Mouse (Mus musculus) effector memory CD4-positive, alpha-beta T cell, adult 7 months (primary cell): ENCODE data around the gene Glrx5. TPM values are rescaled to one million over a fixed set of nuclear protein-coding genes. Genes with fewer than 3 reads are reported as not detected.

Experiments used
- polyA plus RNA-seq: library from polyadenylated mRNA; unstranded; fragments of 100-300 nt; shearing (Covaris generic); gene quantifications from one replicate; pipeline ENCODE4 v1.2.1, GENCODE M21; 2017

The Glrx5 gene
- polyA plus RNA-seq, result 56.3 TPM

GRCm38 (mm10) chr12:105032147-105032831 is at the start of gene Glrx5:
TSS of gene Glrx5 (plus strand) at chr12:105032688.

DNA sequence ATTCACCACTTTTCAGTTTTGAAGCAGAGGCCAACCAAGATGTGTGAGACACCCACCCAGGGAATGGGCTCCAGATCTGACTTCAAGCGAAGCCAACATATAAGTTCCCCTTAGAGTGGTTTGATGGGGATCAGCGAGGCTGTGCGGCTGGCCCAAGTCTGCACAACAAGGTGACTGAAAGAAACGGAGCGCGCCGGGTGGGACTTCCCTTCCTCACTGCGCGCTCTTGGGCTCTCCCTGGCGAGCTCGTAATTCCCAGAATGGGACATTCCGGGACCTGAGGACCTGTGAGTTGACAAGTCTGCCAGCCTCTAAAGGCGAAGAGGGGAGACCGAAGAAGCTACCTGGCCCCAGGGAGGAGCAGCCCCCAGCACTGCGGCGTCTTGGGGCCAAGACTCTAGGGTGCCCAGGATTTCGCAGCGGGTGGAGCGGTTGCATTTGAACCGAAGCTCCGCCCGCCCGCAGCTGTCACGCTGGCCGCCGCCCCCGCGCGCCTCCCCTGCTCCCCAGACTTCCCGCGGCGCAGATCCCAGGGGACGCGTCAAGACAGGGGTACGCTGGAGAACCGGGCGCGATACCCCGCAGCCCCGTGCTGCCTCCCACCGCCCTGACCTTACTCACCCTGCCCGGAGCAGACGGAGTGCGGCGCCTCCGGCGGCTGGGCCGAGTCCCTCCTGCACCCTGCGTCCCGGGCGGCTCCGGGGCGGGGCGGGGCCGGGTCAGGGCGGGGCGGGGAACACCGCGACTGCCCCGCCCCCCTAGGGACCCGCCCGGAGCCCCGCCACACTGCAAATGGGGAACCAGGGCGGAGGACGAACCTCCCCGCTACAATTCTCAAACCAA is 22.9 kb upstream of the Glrx5 start, which contains the start of gene Syne3:
Gene Syne3 (minus strand): TSS at position 440 of the 843 bp plus-strand sequence.

Other genes with a start within 250 kb of the Glrx5 start
- gene Clmn, start 167.6 kb upstream of the Glrx5 start, polyA plus RNA-seq, result not detected
- 9.6 TPM for gene Syne3, start 22.9 kb upstream of the Glrx5 start, polyA plus RNA-seq
- not detected for gene Tcl1b2, start 113.3 kb downstream of the Glrx5 start, polyA plus RNA-seq
- gene Tcl1b1, start 127.0 kb downstream of the Glrx5 start, polyA plus RNA-seq, result not detected
- gene Tcl1b5, start 143.7 kb downstream of the Glrx5 start, polyA plus RNA-seq, result not detected
- not detected for gene Tcl1b3, start 158.4 kb downstream of the Glrx5 start, polyA plus RNA-seq
- not detected for gene Tcl1b4, start 169.3 kb downstream of the Glrx5 start, polyA plus RNA-seq
- gene Tcl1, start 190.1 kb downstream of the Glrx5 start, polyA plus RNA-seq, result 0.59 TPM